Mouse (Mus musculus): Measurements from ENCODE around the gene Gas7.

The Gas7 gene

GRCm38 (mm10) chr11:67488156-67488555 lies 32.9 kb downstream of the Gas7 start:
- no peak for DNase-seq (ENCODE audit: low read depth in 2 of 2, low spot score in 2 of 2)

GRCm38 (mm10) chr11:67489647-67490175 lies 34.5 kb downstream of the Gas7 start:
- no peak for DNase-seq (ENCODE audit: low read depth in 2 of 2, low spot score in 2 of 2)

- no peak for DNase-seq (ENCODE audit: low read depth in 2 of 2, low spot score in 2 of 2)
Observed at GRCm38 (mm10) chr11:67496796-67497195, 41.6 kb downstream of the Gas7 start.

GRCm38 (mm10) chr11:67500115-67500514 lies 44.9 kb downstream of the Gas7 start:
- DNase-seq (ENCODE audit: low read depth in 2 of 2, low spot score in 2 of 2): no peak

GRCm38 (mm10) chr11:67501468-67502244 lies 46.4 kb downstream of the Gas7 start:
- DNase-seq (ENCODE audit: low read depth in 2 of 2, low spot score in 2 of 2): no peak

GRCm38 (mm10) chr11:67509219-67509876 lies 54.1 kb downstream of the Gas7 start:
- no peak for DNase-seq (ENCODE audit: low read depth in 2 of 2, low spot score in 2 of 2)

- DNase-seq (ENCODE audit: low read depth in 2 of 2, low spot score in 2 of 2): no peak
Observed at GRCm38 (mm10) chr11:67510831-67511230, 55.6 kb downstream of the Gas7 start.

GRCm38 (mm10) chr11:67513001-67513400 lies 57.8 kb downstream of the Gas7 start:
- DNase-seq (ENCODE audit: low read depth in 2 of 2, low spot score in 2 of 2): no peak

- no peak for DNase-seq (ENCODE audit: low read depth in 2 of 2, low spot score in 2 of 2)
Observed at GRCm38 (mm10) chr11:67514401-67514800, 59.2 kb downstream of the Gas7 start.

- DNase-seq (ENCODE audit: low read depth in 2 of 2, low spot score in 2 of 2): no peak
Observed at GRCm38 (mm10) chr11:67515020-67515911, 60.0 kb downstream of the Gas7 start.

- no peak for DNase-seq (ENCODE audit: low read depth in 2 of 2, low spot score in 2 of 2)
Observed at GRCm38 (mm10) chr11:67515912-67516305, 60.7 kb downstream of the Gas7 start.

- DNase-seq (ENCODE audit: low read depth in 2 of 2, low spot score in 2 of 2): no peak
Observed at GRCm38 (mm10) chr11:67517748-67518147, 62.5 kb downstream of the Gas7 start.

- DNase-seq (ENCODE audit: low read depth in 2 of 2, low spot score in 2 of 2): no peak
Observed at GRCm38 (mm10) chr11:67518985-67519384, 63.7 kb downstream of the Gas7 start.

- DNase-seq (ENCODE audit: low read depth in 2 of 2, low spot score in 2 of 2): no peak
Observed at GRCm38 (mm10) chr11:67522671-67523070, 67.4 kb downstream of the Gas7 start.

- DNase-seq (ENCODE audit: low read depth in 2 of 2, low spot score in 2 of 2): no peak
Observed at GRCm38 (mm10) chr11:67523806-67524205, 68.6 kb downstream of the Gas7 start.

GRCm38 (mm10) chr11:67524731-67525130 lies 69.5 kb downstream of the Gas7 start:
- no peak for DNase-seq (ENCODE audit: low read depth in 2 of 2, low spot score in 2 of 2)

- DNase-seq (ENCODE audit: low read depth in 2 of 2, low spot score in 2 of 2): no peak
Observed at GRCm38 (mm10) chr11:67525841-67526240, 70.6 kb downstream of the Gas7 start.

GRCm38 (mm10) chr11:67526621-67527545 lies 71.6 kb downstream of the Gas7 start:
- DNase-seq (ENCODE audit: low read depth in 2 of 2, low spot score in 2 of 2): no peak

- no peak for DNase-seq (ENCODE audit: low read depth in 2 of 2, low spot score in 2 of 2)
Observed at GRCm38 (mm10) chr11:67531286-67531685, 76.0 kb downstream of the Gas7 start.

- DNase-seq (ENCODE audit: low read depth in 2 of 2, low spot score in 2 of 2): no peak
Observed at GRCm38 (mm10) chr11:67531926-67532565, 76.8 kb downstream of the Gas7 start.
